8 mouse cellular contexts compared by ENCODE assay signal in genomic region chrX:11734505-11735435, GRCm38 (mm10).
DNase-seq lines count a peak whose midpoint lies in the region; ATAC-seq lines count a peak whose summit lies in the region.

No protein-coding gene starts in this region.

- no peak overlapping the region for H3K4me3 ChIP-seq in embryonic facial prominence, embryonic 11.5 days (ENCODE audit: low read depth, low read length)
- no peak overlapping the region for H3K4me3 ChIP-seq in intestine, embryonic 16.5 days (ENCODE audit: low read length)

- intact Hi-C loops in left cerebral cortex, postnatal 4 days (cut with DNase I) = no loop called here

- no peaks in the 10 kb centered on the region for H3K27me3 ChIP-seq in embryonic facial prominence, embryonic 11.5 days (ENCODE audit: control insufficient read depth, insufficient read depth, low read length)
- peaks cover 3% of the 10 kb centered on the region; the same call in 1 of the 2 replicates for H3K27me3 ChIP-seq in intestine, embryonic 16.5 days (replicated peaks; ENCODE audit: control insufficient read depth, insufficient read depth, low read length)

- peak; percentile 39 for DNase-seq in left cerebral cortex, postnatal 4 days
- no peak for DNase-seq in left cerebral cortex, adult 11 months (ENCODE audit: low spot score)
- peak; percentile 10 for DNase-seq in embryonic facial prominence, embryonic 11.5 days (ENCODE audit: low spot score)
- peak; percentile 44 for DNase-seq in retina, embryonic 14.5 days (ENCODE audit: low spot score)
- DNase-seq in cerebellum, adult 11-12 months = no peak
- DNase-seq in c-Kit-positive CD71-positive TER-119-positive erythroid progenitor cells, embryonic 14.5 days (ENCODE audit: low spot score) = no peak

- H3K9me3 ChIP-seq in embryonic facial prominence, embryonic 11.5 days (replicated peaks; ENCODE audit: control insufficient read depth, low read length) = no peaks in the 10 kb centered on the region
- no peaks in the 10 kb centered on the region for H3K9me3 ChIP-seq in intestine, embryonic 16.5 days (ENCODE audit: control insufficient read depth, low read length)

- no peaks in the 10 kb centered on the region for H3K4me1 ChIP-seq in embryonic facial prominence, embryonic 11.5 days (ENCODE audit: control insufficient read depth, insufficient read depth, low read length)
- H3K4me1 ChIP-seq in intestine, embryonic 16.5 days (ENCODE audit: control insufficient read depth, insufficient read depth, low read length) = peaks cover 5% of the 10 kb centered on the region; the same call in 1 of the 2 replicates

- no peaks in the 10 kb centered on the region for H3K36me3 ChIP-seq in embryonic facial prominence, embryonic 11.5 days (replicated peaks; ENCODE audit: control insufficient read depth, insufficient read depth, low read depth, low read length)
- no peaks in the 10 kb centered on the region for H3K36me3 ChIP-seq in intestine, embryonic 16.5 days (ENCODE audit: control insufficient read depth, insufficient read depth, low read length)

- peak; percentile 74 for ATAC-seq in embryonic facial prominence, embryonic 11.5 days (replicated peaks; ENCODE audit: insufficient number of reproducible peaks, low FRiP score, low TSS enrichment, low read depth)
- peak; percentile 74 for ATAC-seq in intestine, embryonic 16.5 days
- no peak for ATAC-seq in granulocyte monocyte progenitor cell, adult 5-6 weeks (replicated peaks; ENCODE audit: poor library complexity, severe bottlenecking)

- no peak overlapping the region for H3K27ac ChIP-seq in embryonic facial prominence, embryonic 11.5 days (replicated peaks; ENCODE audit: low read depth, low read length)
- H3K27ac ChIP-seq in intestine, embryonic 16.5 days (ENCODE audit: low read length) = peak overlapping the region; percentile 51

- H3K4me2 ChIP-seq in embryonic facial prominence, embryonic 11.5 days (ENCODE audit: low read depth, low read length) = no peak overlapping the region
- H3K4me2 ChIP-seq in intestine, embryonic 16.5 days (ENCODE audit: low read depth, low read length) = no peak overlapping the region

- 23% methylated on average over 27 of the region's 27 CpGs for WGBS in embryonic facial prominence, embryonic 11.5 days
- 39% methylated on average over 27 of the region's 27 CpGs for WGBS in intestine, embryonic 16.5 days

- no peak overlapping the region for H3K9ac ChIP-seq in embryonic facial prominence, embryonic 11.5 days (replicated peaks; ENCODE audit: low read length)
- no peak overlapping the region for H3K9ac ChIP-seq in intestine, embryonic 16.5 days (ENCODE audit: low read depth, low read length)

Comparison
In these comparisons a context has a peak if more than half of its experiments do, and no peak if none do; other contexts are left out.
1. DNase-seq: peak in left cerebral cortex, postnatal 4 days (single experiment), embryonic facial prominence, embryonic 11.5 days (single experiment) and retina, embryonic 14.5 days (single experiment); none in left cerebral cortex, adult 11 months (single experiment), cerebellum, adult 11-12 months (single experiment) and c-Kit-positive CD71-positive TER-119-positive erythroid progenitor cells, embryonic 14.5 days (single experiment).